Mouse (Mus musculus) spleen, adult 2 months (tissue): ENCODE measurements around the gene Fam83e.

Source experiments
- CTCF ChIP-seq: fragments of 200-500 bp; IDR thresholded peaks from 2 replicates; pipeline ENCODE4 v1.5.1; 2011; ENCODE audit warnings: mild to moderate bottlenecking, inconsistent platforms; ENCODE audit not compliant: insufficient read depth, insufficient read length, insufficient replicate concordance; ENCODE audit errors: extremely low read depth
- POLR2A ChIP-seq: fragments of 200-500 bp; IDR thresholded peaks from 2 replicates; pipeline ENCODE4 v1.6.1; 2011; ENCODE audit warnings: low read depth, low read length, inconsistent platforms

- no peak for TF ChIP-seq CTCF
- no peak for TF ChIP-seq POLR2A
Measured at GRCm38 (mm10) chr7:45715741-45716459, 5.1 kb upstream of the Fam83e start.
